Mouse (Mus musculus) erythroblast, adult 5-6 weeks (primary cell): ENCODE results near the gene Vmn1r142. TPM values are rescaled to one million over a fixed set of nuclear protein-coding genes. Genes with fewer than 3 reads are reported as not detected.
"Not testable (repeated sequence)": the region's sequence is repeated elsewhere in the genome, so short reads cannot be mapped to it uniquely, and the experiment has no call there.

Experiments
- ATAC-seq: replicated peaks from 2 replicates; pipeline ENCODE4 v1.8.0; 2016; ENCODE audit warnings: moderate number of reproducible peaks, mild to moderate bottlenecking, moderate TSS enrichment, inconsistent platforms; ENCODE audit not compliant: poor library complexity, low FRiP score, severe bottlenecking
- total RNA-seq, 2 experiments: library from RNA; stranded (forward) in 1 of 2; stranded (reverse) in 1 of 2; fragments of 150-400 nt in 1 of 2; fragments of 200-764, 138-1000 nt in 1 of 2; gene quantifications; 2 replicates each; pipeline versions ENCODE4 v1.2.3 to v1.2.4; 2015 to 2017; ENCODE audit warnings: low replicate concordance in 2 of 2

Vmn1r142 gene
- total RNA-seq (2015; ENCODE audit: low replicate concordance) (not detected in 2 replicates), total RNA-seq (2017; ENCODE audit: low replicate concordance) (not detected in 2 replicates)

GRCm38 (mm10) chr7:22163935-22164334, at the start of gene Vmn1r142:
TSS of gene Vmn1r142 (minus strand) at chr7:22164035.
- not testable (repeated sequence) for ATAC-seq

GRCm38 (mm10) chr7:22201164-22201563, 37.3 kb upstream of the Vmn1r142 start, which contains the start of gene Gm8653:
TSS of gene Gm8653 (minus strand) at chr7:22201264.
- not testable (repeated sequence) for ATAC-seq

- not testable (repeated sequence) for ATAC-seq
Observed at GRCm38 (mm10) chr7:22189077-22189476, 25.2 kb upstream of the Vmn1r142 start, which contains the start of gene Vmn1r143. TSS of gene Vmn1r143 (plus strand) at chr7:22189377.

- ATAC-seq: not testable (repeated sequence)
Observed at GRCm38 (mm10) chr7:22134641-22135040, 29.2 kb downstream of the Vmn1r142 start, which contains the start of gene Gm10666. TSS of gene Gm10666 (minus strand) at chr7:22134741.

GRCm38 (mm10) chr7:22118145-22118544, 45.7 kb downstream of the Vmn1r142 start, which contains the start of gene Gm16451:
TSS of gene Gm16451 (minus strand) at chr7:22118245.
- ATAC-seq: not testable (repeated sequence)

Other genes with a start within 250 kb of the Vmn1r142 start
- gene Gm5891, start 242.7 kb downstream of the Vmn1r142 start, total RNA-seq (2015; ENCODE audit: low replicate concordance): not detected in 2 replicates
- gene Gm5891, start 242.7 kb downstream of the Vmn1r142 start, total RNA-seq (2017; ENCODE audit: low replicate concordance): not detected in 2 replicates
- not detected in 2 replicates for gene Vmn1r137, start 169.4 kb downstream of the Vmn1r142 start, total RNA-seq (2015; ENCODE audit: low replicate concordance)
- gene Vmn1r137, start 169.4 kb downstream of the Vmn1r142 start, total RNA-seq (2017; ENCODE audit: low replicate concordance): not detected in 2 replicates
- gene Vmn1r138, start 135.1 kb downstream of the Vmn1r142 start, total RNA-seq (2015; ENCODE audit: low replicate concordance): not detected in 2 replicates
- gene Vmn1r138, start 135.1 kb downstream of the Vmn1r142 start, total RNA-seq (2017; ENCODE audit: low replicate concordance): not detected in 2 replicates
- gene Gm6176, start 107.7 kb downstream of the Vmn1r142 start, total RNA-seq (2015; ENCODE audit: low replicate concordance): not detected in 2 replicates
- not detected in 2 replicates for gene Gm6176, start 107.7 kb downstream of the Vmn1r142 start, total RNA-seq (2017; ENCODE audit: low replicate concordance)
- not detected in 2 replicates for gene Vmn1r139, start 95.0 kb downstream of the Vmn1r142 start, total RNA-seq (2015; ENCODE audit: low replicate concordance)
- gene Vmn1r139, start 95.0 kb downstream of the Vmn1r142 start, total RNA-seq (2017; ENCODE audit: low replicate concordance): not detected in 2 replicates
- gene Gm16451, start 45.8 kb downstream of the Vmn1r142 start, total RNA-seq (2015; ENCODE audit: low replicate concordance): not detected in 2 replicates
- not detected in 2 replicates for gene Gm16451, start 45.8 kb downstream of the Vmn1r142 start, total RNA-seq (2017; ENCODE audit: low replicate concordance)
- gene Gm10666, start 29.3 kb downstream of the Vmn1r142 start, total RNA-seq (2015; ENCODE audit: low replicate concordance): not detected in 2 replicates
- not detected in 2 replicates for gene Gm10666, start 29.3 kb downstream of the Vmn1r142 start, total RNA-seq (2017; ENCODE audit: low replicate concordance)
- not detected in 2 replicates for gene Vmn1r143, start 25.3 kb upstream of the Vmn1r142 start, total RNA-seq (2015; ENCODE audit: low replicate concordance)
- not detected in 2 replicates for gene Vmn1r143, start 25.3 kb upstream of the Vmn1r142 start, total RNA-seq (2017; ENCODE audit: low replicate concordance)
- gene Gm8653, start 37.2 kb upstream of the Vmn1r142 start, total RNA-seq (2015; ENCODE audit: low replicate concordance): not detected in 2 replicates
- gene Gm8653, start 37.2 kb upstream of the Vmn1r142 start, total RNA-seq (2017; ENCODE audit: low replicate concordance): not detected in 2 replicates
- not detected in 2 replicates for gene Gm8453, start 65.4 kb upstream of the Vmn1r142 start, total RNA-seq (2015; ENCODE audit: low replicate concordance)
- not detected in 2 replicates for gene Gm8453, start 65.4 kb upstream of the Vmn1r142 start, total RNA-seq (2017; ENCODE audit: low replicate concordance)
- not detected in 2 replicates for gene Gm4187, start 165.7 kb upstream of the Vmn1r142 start, total RNA-seq (2015; ENCODE audit: low replicate concordance)
- not detected in 2 replicates for gene Gm4187, start 165.7 kb upstream of the Vmn1r142 start, total RNA-seq (2017; ENCODE audit: low replicate concordance)
- gene Gm8660, start 207.0 kb upstream of the Vmn1r142 start, total RNA-seq (2015; ENCODE audit: low replicate concordance): not detected in 2 replicates
- gene Gm8660, start 207.0 kb upstream of the Vmn1r142 start, total RNA-seq (2017; ENCODE audit: low replicate concordance): not detected in 2 replicates
- not detected in 2 replicates for gene Vmn1r148, start 249.5 kb upstream of the Vmn1r142 start, total RNA-seq (2015; ENCODE audit: low replicate concordance)
- gene Vmn1r148, start 249.5 kb upstream of the Vmn1r142 start, total RNA-seq (2017; ENCODE audit: low replicate concordance): not detected in 2 replicates